Mouse (Mus musculus) c-Kit-positive CD71-positive TER-119-negative erythroid progenitor cells, embryonic 14.5 days (primary cell): ENCODE measurements at regions not wholly inside any gene's neighbourhood (a gene's known extent, or its start where the extent isn't known, plus 50 kb on each side); places are given as distances from the start of the nearest gene placed in this dataset.
A peak's percentile ranks its signal among the peaks of the same experiment; 100 is the strongest.

Experiments
- DNase-seq: peaks from one replicate; pipeline ENCODE4 v3.0.0-alpha.2; 2013; ENCODE audit warnings: low read depth

DNA sequence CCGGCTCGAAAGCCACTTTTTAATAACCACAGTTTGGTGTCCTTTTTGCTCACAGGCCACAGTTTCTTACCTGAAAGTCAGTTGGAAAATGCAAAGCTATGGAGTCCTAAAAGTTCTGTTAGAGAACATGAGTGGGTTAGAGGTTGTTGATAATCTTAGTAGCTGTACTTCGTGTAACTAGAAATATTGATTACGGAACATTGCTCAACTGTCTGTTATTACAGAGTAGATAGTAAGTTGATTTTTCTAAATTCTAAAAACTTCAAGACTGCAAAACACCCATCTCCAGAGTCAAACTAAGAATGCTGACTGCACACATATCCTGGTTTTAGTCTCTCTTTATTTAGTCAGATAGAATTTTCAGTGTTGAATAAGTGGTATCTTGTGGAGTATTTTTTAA is 111.0 kb downstream of the Slc38a4 start:
- no peak for DNase-seq

DNA sequence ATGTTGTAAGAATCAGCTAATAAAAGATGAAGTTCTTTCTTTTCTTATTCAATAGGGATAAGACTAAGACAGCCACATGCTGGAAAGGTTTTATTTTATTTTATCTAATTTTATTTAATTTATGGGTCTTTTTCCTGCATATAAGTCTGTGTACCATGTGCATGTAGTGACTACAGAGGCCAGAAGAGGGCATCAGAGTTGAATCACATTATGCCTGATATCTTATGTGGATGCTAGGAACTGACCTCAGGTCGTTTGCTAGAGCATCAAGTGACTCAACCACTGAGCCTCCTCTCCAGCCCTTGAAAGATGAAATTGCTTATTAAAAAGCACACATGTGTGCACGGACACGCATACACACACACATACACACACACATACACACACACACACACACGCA is 113.1 kb downstream of the Slc38a4 start:
- no peak for DNase-seq

DNA sequence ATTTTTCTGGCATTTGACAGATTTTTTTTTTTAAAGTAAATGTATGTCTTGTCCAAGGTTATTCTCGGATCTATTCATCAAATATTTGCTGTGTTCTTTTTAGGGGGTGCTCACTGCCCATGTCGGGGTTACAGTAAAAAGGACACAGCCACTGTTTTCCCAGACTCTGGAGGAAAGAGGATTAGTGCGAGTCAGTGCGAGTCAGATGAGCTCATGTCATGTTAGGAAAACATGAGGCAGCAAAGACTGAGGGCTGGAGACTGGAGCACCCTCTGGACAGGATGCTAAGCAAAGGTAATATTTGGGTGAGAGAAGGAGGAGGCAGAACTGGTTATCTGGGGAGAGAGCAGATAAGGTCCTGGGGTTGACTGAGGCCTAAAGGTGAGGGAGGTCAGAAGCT is 117.3 kb downstream of the Slc38a4 start:
- no peak for DNase-seq

DNA sequence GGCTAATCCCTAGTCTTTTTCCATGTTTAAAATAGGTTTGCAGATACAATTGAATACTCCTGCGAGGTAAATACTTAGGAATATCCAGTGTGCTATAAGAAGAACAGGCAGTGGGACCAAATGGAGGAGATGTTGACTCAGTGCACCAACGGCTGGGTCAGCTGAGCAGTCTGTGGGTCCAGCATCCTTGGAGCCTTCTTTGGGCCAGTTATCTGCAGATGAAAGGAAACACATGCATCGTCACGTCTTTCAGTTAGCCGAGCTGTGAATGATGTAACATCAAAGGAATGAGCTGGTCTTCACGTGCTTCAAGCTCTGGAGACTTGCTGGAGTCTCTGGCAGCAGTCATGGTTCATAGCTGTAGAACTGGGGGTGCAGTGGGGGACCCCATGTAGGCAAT is 118.1 kb downstream of the Slc38a4 start:
- DNase-seq = no peak

DNA sequence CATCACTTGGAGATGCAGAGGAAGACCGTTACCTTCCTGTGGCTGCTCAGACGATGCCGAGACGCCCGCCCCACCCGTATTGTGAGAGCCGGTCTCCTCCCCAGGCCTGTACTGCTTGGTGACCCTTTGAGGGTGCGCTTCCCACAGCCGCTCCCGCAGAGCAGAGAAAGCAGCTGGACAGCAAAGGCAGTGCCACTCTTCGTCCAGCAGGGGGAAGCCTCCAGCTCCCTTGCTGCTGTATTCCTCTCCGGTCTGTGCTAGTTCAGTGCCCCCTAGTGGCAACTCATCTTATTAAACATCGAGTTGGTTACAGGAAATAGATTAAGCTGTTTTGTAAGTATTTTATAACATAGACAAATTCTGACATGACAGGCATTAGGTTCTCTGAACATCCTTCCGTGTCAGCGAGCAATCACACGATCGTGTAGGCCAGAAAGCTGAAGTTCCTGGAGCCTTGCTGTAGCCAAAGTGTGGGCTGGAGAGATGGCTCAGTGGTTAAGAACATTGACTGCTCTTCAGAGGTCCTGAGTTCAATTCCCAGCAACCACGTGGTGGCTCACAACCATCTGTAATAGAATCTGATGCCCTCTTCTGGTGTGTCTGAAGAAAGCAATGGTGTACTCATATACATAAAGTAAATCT is 118.9 kb downstream of the Slc38a4 start:
- DNase-seq = peak; percentile 85

DNA sequence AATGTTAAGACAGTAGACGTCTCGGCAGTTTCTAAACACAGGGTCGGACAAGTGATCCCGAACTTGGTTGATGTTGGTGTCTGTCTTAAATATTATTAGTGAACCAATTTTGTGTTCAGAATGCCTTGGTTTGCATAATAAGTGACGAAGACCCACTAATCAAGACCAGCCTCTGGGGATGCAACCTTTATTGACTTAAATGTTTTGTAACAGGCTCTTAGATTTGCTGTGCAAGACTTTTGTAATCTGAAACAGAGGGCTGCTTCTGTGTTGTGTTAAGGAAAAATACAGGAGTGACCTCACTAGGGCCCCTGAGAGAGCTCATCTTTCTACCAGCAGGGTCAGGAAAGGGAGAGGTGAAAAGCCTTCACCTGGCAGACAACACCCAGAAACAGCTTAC is 119.5 kb downstream of the Slc38a4 start:
- no peak for DNase-seq

DNA sequence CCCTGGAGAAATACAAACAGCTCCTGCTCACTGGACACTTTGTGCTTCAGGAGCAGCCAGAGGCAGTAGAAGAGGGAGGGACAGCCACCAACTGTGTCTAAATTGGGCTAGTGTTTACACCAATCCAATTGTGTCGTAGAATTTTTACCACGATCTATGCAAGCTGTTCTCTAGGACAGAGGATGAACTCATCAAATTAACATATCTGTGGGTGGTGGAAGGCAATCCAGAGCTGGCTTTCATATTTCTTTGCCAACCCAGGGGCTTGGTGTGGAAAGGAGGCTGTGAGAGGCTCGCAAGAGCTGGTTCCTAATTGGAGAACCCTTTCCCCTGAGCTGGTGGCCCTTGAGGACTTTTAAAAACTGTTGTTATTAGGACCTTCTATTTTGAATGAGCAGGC is 122.3 kb downstream of the Slc38a4 start:
- no peak for DNase-seq

DNA sequence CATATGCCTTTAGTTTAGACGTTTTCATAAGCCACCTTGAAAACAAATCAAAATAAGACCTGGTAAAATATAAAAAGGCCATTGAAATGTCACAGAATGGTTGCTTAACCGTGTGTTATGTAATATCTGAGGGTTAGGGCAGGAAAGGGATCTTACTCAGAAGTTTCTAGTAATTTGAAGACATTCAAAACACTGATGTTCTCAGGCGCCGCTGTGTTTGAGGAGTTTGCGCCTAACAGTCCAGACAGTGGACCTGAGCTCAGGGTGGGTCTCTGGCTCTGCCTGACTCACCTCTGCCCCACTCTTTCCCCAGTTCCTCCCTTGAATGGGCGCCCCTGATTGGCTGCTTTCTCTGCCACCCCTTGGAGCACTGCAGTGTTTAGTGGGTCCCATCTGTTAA is 125.2 kb downstream of the Slc38a4 start:
- DNase-seq = no peak

DNA sequence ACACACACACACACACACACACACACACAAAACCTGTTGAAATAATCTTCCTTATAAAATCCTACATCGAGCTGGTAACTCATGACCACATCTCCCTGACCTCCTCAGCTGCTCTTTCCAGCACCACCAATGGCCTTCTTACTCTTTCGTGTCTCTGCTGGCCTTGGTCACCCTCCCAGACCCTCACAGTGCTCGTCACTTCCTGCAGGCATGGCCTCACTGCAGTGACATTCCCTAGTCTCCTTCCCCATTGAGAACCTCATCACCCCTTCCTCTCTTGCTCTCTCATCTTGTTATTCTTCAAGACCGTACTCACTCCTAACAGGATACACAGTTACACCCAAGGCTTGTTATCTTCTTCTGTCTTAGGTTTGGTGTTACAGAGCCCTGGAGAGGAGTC is 126.0 kb downstream of the Slc38a4 start:
- DNase-seq = no peak

DNA sequence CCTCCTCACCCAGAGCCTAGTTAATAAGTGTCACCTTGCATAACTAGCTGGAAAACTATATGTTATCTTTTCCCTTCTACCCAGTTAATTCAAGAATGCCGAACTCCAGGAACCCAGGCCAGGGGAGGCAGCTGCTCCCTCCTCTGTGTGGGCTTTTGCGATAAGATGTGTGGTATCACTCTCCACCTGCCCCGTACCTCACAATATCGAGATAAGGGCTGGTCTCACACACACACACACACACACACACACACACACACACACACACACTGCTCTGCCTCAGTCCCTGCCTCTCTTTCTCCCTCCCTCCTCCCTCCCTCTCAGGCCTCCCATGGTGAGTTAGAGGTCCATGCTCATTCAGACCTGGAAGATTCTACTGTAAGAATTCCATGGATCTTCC is 127.1 kb downstream of the Slc38a4 start:
- DNase-seq = no peak

DNA sequence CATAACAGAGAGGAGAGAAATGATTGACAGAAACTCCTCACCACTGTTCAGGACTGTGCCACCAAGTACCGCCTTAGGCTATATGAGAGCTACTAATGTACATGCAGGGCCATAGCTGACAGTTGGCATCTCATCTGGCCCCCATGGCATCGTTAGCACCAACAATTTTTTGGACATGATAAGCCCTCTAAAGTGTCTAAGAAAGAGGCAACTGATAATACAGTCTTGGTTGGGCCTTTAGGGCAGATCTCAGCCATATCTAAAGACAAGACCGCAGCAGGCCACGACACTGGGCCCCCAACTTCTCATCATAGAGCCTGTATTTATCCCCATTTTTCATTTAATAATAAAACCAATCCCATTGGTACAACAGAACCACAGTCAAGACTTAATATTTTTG is 128.1 kb downstream of the Slc38a4 start:
- no peak for DNase-seq

DNA sequence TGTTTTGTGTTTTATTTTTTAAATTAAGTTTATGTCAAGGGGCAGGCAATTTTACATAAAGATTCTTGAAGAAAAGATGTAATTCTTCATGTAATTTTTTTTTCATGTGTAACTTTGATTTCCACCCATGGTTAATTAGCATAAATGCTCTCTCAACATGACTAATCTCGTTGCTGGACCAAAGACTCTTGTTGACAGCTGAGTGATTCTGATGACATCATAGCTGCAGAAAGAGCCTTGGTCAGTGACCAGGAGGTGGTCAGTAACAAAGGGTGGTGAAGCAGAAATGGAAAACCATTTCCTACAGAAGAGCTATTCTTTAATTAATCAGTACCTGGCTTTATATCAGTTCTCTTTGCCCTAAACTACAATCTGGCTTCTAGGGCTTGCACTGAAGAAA is 129.1 kb downstream of the Slc38a4 start:
- no peak for DNase-seq

DNA sequence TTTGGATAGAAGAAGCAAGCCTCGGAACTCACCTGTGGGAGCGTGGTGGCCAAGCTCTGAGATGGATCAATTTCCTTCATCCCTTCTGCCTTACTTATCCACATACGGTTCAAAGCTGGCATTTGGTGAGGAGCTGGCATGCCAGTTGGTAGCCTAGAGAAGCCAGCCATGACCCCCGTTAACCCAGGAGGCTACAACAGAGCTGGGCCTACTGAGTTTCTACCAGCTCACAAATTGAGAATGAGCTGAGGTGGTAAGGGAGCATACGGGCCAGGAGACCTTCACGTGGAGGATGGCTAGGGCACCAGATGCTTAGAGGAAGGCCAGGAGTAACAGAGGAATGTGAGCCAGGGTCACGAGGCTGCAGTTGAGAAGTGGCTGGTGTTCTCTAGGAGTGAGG is 139.2 kb downstream of the Slc38a4 start:
- DNase-seq = no peak

DNA sequence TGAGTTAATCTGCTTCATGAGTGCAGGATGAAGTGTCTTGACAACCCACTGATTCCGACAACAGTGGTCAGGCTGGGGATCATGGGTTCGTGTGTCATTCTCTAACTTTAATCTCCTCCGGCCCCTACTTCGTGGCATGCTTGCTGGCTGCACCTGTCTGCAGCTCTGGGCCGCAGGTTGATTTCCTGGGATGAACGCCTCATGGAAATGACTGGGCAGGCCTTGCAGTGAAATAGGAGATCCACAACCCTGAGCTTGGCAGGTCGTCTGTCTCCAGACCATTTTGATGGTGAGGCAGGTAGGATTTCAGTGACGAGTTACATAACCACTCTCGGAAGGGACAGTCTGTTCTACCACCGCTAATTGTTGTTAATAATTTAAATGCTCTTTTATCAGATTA is 140.2 kb downstream of the Slc38a4 start:
- DNase-seq = no peak

DNA sequence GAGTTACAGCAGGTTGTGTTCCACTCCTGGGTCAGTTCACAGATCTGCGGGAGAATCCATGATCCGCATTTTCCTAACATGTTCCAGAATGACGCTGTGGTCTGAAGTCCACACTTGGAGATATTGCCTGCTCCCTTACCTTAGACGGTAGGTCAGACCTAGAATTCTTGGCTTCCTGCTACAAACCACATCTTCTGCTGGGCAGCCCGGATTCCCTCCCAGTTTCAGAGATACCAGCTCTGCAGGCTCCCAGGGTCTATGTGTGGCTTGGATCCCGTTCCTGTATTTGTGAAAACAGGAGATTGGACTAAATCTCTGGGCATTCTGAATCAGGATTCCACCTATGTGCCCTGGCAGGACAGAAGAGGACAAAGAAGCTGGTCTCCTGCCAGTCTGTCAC is 140.8 kb downstream of the Slc38a4 start:
- no peak for DNase-seq

DNA sequence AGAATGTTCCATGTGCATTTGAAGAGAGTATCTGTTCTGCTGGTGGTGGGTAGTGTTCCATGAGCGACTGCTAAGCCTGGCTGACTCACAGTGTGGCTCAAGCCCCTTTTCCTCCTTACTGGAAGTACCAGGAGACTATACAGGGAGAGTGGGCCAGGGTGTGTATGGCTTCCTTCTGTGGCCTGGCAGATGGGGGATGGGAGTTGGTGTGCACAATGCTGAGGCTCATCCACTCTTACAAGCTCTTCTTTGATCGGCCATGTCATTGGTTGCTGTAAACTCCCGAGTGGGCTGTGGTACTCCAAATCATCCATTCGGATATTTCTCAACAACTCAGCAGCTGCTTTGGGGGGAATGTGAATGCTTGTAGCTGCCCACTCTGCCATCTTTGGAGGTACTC is 150.2 kb downstream of the Slc38a4 start:
- no peak for DNase-seq

DNA sequence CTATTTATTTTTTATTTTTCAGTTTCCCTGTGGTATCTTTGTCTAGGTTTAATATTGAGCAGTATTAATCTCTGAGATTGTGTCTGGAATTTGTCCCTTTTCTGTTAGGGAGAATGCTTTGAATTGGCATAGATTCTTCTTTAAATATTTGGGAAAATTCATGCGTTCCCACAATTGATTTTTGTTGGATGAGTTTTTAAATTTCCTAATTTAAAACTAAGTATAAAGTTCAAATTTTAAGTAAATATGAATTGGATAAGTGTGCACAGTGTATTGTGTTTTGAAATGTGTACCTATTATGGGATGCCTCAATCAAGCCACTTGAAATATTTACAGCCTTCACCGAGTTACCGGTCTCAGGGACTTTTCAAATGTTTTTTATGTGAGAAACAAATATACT is 152.3 kb downstream of the Slc38a4 start:
- DNase-seq = no peak

DNA sequence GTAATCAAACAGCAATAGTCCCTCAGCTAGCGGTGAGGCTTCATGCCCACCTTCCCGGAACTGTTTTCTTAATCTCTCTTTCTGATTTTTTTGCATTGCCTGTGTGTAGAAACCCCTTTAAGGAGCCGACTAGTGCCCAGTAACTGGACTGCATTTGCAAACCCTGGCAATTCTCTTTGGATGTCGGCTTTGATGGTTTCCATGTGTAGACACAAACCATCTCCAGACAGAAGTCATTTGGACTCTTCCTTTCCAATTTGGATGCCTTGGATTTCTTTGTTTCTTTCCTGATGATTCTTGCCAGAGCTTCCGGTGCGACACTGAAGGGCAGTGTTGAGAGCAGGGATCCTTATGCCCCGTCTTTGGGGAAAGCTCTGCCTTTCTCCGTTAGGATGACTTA is 153.0 kb downstream of the Slc38a4 start:
- DNase-seq = no peak

DNA sequence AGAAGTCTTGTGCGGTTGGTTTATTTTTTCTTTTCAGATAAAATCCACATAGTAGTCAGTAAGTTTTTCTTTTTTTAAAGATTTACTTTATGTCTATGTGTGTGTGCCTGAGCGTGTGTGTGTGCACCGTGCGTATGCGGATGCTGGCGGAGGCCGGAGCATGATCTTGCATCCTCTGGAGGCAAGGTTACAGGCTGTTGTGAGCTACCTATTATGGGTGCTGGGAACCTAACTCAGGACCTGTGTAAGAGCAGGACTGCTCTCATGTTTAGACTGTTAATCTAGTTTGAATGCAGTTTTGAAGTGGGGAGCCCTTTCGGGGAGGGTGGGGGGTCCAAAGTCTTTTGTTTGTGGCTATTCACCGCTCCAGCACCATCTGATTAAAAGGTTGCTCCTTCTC is 154.1 kb downstream of the Slc38a4 start:
- DNase-seq = no peak

DNA sequence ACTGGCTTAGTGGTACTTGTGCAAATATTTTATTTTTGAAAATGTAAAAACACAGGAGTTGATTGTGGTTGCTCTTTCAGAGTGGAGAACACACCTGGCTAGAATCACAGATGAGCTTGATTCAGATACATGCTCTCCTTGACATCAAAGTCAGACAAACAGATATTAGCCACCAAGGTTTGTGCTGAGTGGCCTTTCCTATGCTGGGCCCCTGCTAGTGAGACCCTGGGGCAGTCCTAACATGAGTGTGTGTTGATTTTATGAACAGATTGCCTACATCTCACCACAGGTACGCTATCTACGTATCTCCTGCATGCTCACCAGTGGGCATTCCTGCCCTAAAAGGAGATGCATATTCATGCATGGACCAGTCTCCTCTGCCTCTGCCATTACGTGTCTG is 157.5 kb downstream of the Slc38a4 start:
- DNase-seq = no peak

DNA sequence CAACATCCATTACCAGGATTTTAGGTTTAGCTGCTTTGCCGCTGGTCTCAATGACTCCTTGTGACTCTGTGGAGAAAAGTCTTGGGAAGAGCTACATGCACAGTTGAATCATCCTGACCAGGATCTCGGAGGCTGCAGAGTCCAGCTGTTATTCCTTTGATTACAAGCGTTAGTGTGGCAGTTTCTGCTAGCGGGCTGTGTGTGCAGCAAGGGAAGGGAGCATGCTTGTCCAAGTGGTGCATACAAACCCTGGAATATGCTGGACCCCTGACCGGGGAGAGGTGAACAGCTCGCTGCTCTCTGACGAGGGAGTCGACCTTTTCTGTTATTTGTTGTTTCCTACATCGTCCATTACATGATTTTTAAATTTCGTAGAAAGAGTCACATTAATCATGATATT is 170.9 kb downstream of the Slc38a4 start:
- DNase-seq = no peak

DNA sequence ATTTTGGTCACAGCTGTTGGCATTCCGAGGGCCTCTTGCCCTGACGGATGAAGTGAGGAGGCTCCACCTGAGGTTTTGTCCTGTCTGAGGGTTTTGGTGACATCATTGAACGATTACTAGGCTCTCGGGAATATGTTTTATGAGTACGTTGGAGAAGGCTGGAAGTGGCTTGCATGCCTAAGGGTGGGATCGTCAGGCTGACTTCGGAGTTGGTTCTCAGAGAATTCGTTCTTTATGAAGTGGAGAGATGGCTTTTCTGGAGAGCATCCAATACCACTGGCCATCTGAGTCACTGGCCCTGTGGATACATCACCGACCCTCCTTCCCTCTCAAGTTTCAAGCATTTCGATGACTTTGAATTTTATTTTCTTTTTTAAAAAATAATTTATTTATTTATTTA is 172.0 kb downstream of the Slc38a4 start:
- no peak for DNase-seq

DNA sequence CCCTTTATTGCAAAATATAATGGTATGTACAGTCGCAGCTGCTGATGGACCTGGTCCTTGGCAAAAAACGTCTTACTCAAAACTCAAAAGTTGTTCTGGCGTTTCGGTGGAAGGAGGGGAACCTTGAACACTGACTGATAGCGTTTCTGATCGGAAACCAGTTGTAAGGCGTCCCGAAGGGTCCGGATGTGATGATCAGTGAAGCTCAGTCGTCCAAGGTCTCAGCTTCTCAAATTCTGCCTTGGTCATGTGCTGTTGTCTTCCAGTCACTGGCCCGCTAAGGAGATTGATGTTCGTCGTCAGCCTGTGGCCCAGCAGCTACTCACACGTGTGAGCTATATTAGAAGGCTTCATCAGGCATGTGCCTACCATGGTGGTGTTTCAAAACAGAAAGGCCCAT is 173.5 kb downstream of the Slc38a4 start:
- DNase-seq = no peak

DNA sequence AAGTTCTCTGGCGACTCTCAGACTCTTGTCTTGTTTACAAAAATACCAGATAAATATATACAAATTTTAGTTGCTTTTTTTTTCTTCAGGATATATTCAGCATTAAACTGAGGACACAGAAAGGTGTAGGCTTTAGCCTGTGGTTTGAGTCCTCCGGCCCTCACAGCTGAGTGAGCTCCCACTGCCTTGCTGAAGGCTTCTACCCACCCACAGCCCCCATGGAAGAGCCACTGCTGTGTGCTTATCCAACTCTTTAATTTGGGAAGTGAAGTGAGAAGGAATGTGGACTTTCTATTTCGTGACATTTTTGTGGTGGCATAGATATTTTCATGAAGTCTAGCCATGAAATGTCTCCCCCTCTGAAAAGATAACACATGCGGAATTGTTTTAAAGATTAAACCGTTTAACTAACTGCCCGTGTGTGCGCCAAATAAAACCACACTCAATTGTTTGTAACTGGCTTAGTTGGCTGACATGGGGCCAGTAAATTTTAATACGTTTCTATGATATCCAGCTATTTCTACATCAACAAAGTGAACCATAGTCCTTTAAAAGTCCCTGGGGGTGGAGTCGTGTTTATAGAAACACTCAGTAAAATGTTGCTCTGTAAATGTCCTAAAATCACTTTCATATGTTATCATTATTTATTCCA is 174.1 kb downstream of the Slc38a4 start:
- no peak for DNase-seq
